Mouse (Mus musculus) testis, adult 2 months (tissue): ENCODE results near the gene Dixdc1. TPM values are rescaled to one million over a fixed set of nuclear protein-coding genes. Genes with fewer than 3 reads are reported as not detected.

Source experiments
- H3K27ac ChIP-seq: fragments of 200-500 bp; 2 replicates; pipeline ENCODE4 v1.5.1; 2012; ENCODE audit warnings: low read depth, low read length; ENCODE audit not compliant: control insufficient read depth, insufficient read depth
- H3K27me3 ChIP-seq: fragments of 200-500 bp; 2 replicates; pipeline ENCODE4 v1.6.1; 2012; ENCODE audit warnings: mild to moderate bottlenecking, low read length, moderate library complexity; ENCODE audit not compliant: control insufficient read depth, insufficient read depth
- H3K36me3 ChIP-seq: fragments of 200-500 bp; 2 replicates; pipeline ENCODE4 v1.6.1; 2012; ENCODE audit warnings: mild to moderate bottlenecking, low read length; ENCODE audit not compliant: control insufficient read depth, insufficient read depth
- H3K4me1 ChIP-seq: fragments of 200-500 bp; 2 replicates; pipeline ENCODE4 v1.6.1; 2012; ENCODE audit warnings: low read length; ENCODE audit not compliant: control insufficient read depth, insufficient read depth
- H3K4me3 ChIP-seq: fragments of 200-500 bp; 2 replicates; pipeline ENCODE4 v1.5.1; 2012; ENCODE audit warnings: low read depth, mild to moderate bottlenecking, low read length, moderate library complexity, mixed read lengths; ENCODE audit not compliant: control insufficient read depth
- CTCF ChIP-seq: fragments of 200-500 bp; IDR thresholded peaks from 2 replicates; pipeline ENCODE4 v1.5.1; 2012; ENCODE audit warnings: low read depth, mild to moderate bottlenecking, inconsistent platforms, low read length, moderate library complexity; ENCODE audit not compliant: control insufficient read depth, insufficient read depth, insufficient replicate concordance
- POLR2A ChIP-seq: fragments of 200-500 bp; IDR thresholded peaks from 2 replicates; pipeline ENCODE4 v1.6.1; 2012; ENCODE audit warnings: low read depth, mild to moderate bottlenecking, inconsistent platforms, low read length, moderate library complexity; ENCODE audit not compliant: control insufficient read depth
- polyA plus RNA-seq: library from polyadenylated mRNA; depleted of rRNA; stranded (reverse); fragments of >200 nt; gene quantifications from 2 replicates; pipeline ENCODE4 v1.2.3, GENCODE M21; 2012

Gene Dixdc1
- polyA plus RNA-seq, 1 experiment: 14.1 TPM

DNA sequence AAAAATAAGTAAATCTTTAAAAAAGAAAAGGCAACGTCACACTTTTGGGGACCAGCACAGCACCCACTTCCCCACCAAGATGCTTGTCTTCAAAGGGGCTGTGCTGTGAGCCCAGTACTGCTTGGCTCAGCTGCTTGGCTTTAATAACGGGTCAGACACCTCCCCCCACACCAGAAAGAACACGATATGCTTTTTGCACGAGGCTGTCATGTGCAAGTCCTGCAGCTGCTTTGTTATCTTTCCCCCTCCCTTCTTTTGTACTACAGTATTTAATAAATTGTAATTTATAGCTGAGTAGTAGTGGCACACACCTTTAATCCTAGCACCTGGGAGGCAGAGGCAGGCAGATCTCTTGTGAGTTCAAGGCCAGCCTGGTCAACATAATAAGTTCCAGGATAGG lies 20.4 kb downstream of the Dixdc1 start:
- Histone ChIP-seq H3K27ac (no peak overlapping the region), H3K36me3 (no peaks in the 10 kb centered on the region), H3K27me3 (no peaks in the 10 kb centered on the region), H3K4me1 (peaks cover 2% of the 10 kb centered on the region), H3K4me3 (no peak overlapping the region)
- TF ChIP-seq POLR2A: no peak
- no peak for TF ChIP-seq CTCF

- no peaks in the 10 kb centered on the region for H3K27me3 ChIP-seq
- no peaks in the 10 kb centered on the region for H3K4me1 ChIP-seq
- H3K36me3 ChIP-seq: no peaks in the 10 kb centered on the region
- no peak overlapping the region for H3K4me3 ChIP-seq
- TF ChIP-seq CTCF (no peak), POLR2A (no peak)
- H3K27ac ChIP-seq: no peak overlapping the region
These were observed 25.1 kb downstream of the Dixdc1 start for GRCm38 (mm10) chr9:50714188-50714587.

GRCm38 (mm10) chr9:50711337-50711736 lies 28.0 kb downstream of the Dixdc1 start:
- Histone ChIP-seq H3K27ac (no peak overlapping the region), H3K4me3 (no peak overlapping the region), H3K4me1 (no peaks in the 10 kb centered on the region), H3K36me3 (no peaks in the 10 kb centered on the region), H3K27me3 (no peaks in the 10 kb centered on the region)
- TF ChIP-seq POLR2A: no peak
- no peak for TF ChIP-seq CTCF

- Histone ChIP-seq H3K27ac (no peak overlapping the region), H3K4me1 (no peaks in the 10 kb centered on the region), H3K4me3 (no peak overlapping the region), H3K27me3 (no peaks in the 10 kb centered on the region), H3K36me3 (no peaks in the 10 kb centered on the region)
- TF ChIP-seq POLR2A: no peak
- peak; percentile 25; the same call in 1 of the 2 replicates for TF ChIP-seq CTCF
These were observed 30.2 kb downstream of the Dixdc1 start for GRCm38 (mm10) chr9:50709108-50709507.

GRCm38 (mm10) chr9:50704907-50705306 lies 34.4 kb downstream of the Dixdc1 start:
- Histone ChIP-seq H3K27me3 (no peaks in the 10 kb centered on the region), H3K36me3 (no peaks in the 10 kb centered on the region; the same call in 1 of the 2 replicates), H3K4me1 (no peaks in the 10 kb centered on the region), H3K4me3 (no peak overlapping the region), H3K27ac (no peak overlapping the region)
- TF ChIP-seq POLR2A (no peak), CTCF (no peak)

- no peak overlapping the region for H3K4me3 ChIP-seq
- peaks cover 13% of the 10 kb centered on the region for H3K4me1 ChIP-seq
- no peaks in the 10 kb centered on the region for H3K27me3 ChIP-seq
- H3K27ac ChIP-seq: no peak overlapping the region
- no peaks in the 10 kb centered on the region; the same call in 1 of the 2 replicates for H3K36me3 ChIP-seq
- TF ChIP-seq CTCF: no peak
- no peak for TF ChIP-seq POLR2A
These were observed 38.2 kb downstream of the Dixdc1 start for GRCm38 (mm10) chr9:50700921-50701691.

DNA sequence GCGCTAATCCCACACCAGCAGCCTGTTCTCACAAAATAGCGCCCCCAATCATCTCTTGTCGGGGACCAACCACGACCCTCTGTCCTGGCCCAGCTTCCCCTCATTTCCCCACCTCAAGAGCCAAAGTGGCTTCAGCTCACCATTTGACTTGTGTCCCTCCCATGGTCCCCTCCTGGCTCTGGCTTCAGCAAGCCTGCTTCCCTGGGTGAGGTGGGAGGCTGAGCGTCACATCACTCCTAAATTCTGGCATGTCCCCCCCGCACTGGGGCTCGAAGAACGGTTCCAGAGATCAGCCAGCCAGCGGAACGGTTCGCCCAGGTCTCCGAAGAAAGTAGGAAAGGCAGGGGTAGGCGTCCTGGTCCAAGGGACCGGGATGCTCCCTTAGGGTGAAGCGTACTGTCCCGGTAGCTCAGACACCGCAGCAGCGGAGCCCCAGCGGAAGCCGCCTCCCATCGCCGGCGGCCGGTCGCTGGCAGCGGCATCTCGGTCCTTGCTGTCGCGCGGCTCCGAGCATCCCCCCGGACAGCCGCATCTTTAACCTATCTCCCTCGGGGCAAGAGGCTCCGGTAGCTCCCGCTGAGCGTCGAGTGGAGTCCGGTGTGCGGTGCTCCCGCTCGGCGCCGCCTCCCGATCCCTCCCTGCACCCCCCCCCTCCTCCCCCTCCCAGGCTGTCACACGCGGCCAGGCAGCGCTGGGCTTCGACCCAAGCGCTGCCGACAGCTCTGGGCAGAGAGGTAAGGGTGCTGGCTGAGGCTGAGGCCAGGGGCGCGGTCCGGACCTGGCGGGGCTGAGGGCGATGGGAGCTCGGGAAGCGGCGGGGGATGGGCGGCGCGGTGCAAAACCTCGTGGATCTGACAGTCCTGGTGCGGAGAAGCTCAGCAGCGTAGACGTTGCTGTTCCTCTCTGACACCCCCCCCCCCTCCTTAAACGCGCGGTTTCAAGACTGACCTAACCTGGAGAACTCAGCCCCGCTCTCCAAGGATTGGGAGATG lies 40.6 kb downstream of the Dixdc1 start:
- TF ChIP-seq POLR2A: no peak
- TF ChIP-seq CTCF: no peak
- H3K4me1 ChIP-seq: peaks cover 13% of the 10 kb centered on the region
- peak overlapping the region; percentile 80 for H3K4me3 ChIP-seq
- no peak overlapping the region for H3K27ac ChIP-seq
- H3K36me3 ChIP-seq: no peaks in the 10 kb centered on the region; the same call in 1 of the 2 replicates
- no peaks in the 10 kb centered on the region for H3K27me3 ChIP-seq
